Mouse (Mus musculus): ENCODE data around the gene Rnf224.

Gene Rnf224

DNA sequence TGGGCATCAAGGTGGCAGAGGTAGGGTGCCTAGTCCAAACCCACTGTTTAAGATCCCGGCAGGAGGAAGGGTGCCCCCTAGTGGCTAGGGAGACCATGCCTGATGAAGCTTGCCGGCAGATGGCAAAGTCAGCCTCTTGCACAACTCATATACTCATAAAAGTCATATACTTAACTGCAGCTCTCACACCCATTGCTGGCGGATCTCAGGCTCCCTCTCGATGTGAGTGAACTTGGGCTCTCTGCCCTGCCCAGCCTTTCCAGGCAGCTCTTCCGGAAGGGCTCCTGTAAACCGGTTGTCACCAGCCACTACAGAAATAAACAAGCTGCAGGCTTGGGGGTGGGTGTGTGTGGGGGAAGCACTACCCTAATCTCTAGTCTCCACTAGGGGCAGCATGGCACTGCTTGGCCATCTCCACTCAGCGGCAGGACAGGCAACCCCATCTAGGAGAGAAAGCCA, 8.1 kb downstream of the Rnf224 start:
- in situ Hi-C loops (cut with MboI, MseI): no loop called here

DNA sequence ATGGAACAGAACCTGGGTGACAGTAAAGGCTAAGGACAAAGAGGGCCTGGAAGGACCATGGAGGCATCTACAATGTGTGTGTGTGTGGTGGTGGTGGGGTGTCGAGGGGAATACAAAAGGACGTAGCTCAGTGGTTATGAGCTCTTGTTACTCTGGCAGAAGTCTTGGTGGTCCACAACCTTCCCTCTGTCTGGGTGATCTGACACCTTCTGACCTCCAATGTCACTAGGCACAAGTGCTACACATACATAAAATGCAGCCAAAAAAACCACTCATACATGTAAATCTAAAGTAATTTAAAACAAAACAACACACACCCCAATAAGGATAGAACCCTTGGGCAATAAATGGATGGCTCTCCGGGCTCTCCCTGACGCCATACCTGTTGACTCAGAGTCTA, 9.2 kb downstream of the Rnf224 start:
- in situ Hi-C loops (cut with MboI, MseI): no loop called here

DNA sequence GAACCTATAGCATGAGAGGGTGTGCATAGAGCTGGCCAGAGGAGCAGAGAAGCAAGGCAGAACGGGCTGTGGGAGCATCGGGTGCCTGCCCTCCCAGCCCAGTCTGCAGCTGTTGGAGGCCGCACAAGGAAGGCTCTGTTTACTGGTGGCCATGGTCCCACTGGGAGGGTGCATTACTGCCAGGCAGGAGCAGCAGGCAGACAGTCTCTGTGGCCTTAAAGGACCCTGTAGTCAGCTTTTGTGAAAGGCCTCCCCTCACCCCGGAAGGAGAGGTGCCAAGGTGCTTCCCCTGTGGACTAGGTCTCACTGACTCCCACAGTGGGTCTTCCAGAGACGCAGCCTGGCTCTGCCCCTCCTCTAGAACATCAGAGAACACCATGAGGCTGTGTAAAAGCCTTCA, 9.7 kb downstream of the Rnf224 start:
- in situ Hi-C loops (cut with MboI, MseI): no loop called here

- in situ Hi-C loops (cut with MboI, MseI): no loop called here
Measured at GRCm38 (mm10) chr2:25225811-25226379, 10.7 kb downstream of the Rnf224 start.

GRCm38 (mm10) chr2:25224766-25225752, 11.5 kb downstream of the Rnf224 start:
- in situ Hi-C loops (cut with MboI, MseI): loop anchor here in 1 of 2 experiments (5.0 to 25.0 kb wide), 2 partner anchors 32 to 1687 kb away; partner anchors contain the start of genes Med22, Rpl7a, Surf1 and Surf2

GRCm38 (mm10) chr2:25224492-25224765, 12.2 kb downstream of the Rnf224 start, which contains the start of gene Tubb4b:
TSS of gene Tubb4b (minus strand) at chr2:25224702.
- in situ Hi-C loops (cut with MboI, MseI): loop anchor here in 1 of 2 experiments (5.0 to 25.0 kb wide), 2 partner anchors 33 to 1688 kb away; partner anchors contain the start of genes Med22, Rpl7a, Surf1 and Surf2

GRCm38 (mm10) chr2:25223681-25224491, 12.7 kb downstream of the Rnf224 start:
- in situ Hi-C loops (cut with MboI, MseI): loop anchor here in 1 of 2 experiments (5.0 to 25.0 kb wide), 2 partner anchors 33 to 1688 kb away; partner anchors contain the start of genes Med22, Rpl7a, Surf1 and Surf2

DNA sequence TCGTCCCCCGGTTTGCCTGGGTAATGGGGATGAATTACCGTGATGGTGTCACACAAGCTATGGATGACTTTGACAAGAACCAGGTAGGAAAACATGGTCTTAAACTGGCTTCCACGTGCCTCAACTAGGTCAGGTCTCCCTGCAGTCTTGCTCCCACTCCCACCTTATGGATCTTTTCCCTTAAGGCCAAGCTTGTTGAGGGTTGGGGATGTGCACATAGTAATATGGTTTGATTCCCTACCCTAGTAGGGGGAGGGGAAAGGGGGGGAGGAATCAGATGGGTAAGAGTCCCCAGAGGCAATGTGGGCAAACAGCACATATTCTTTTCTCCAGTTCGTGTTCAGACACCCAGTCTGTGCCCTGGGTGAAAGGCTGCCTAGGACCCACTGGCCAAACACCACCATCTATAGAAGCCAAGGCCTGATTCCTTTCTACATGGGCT, 15.2 kb downstream of the Rnf224 start:
- in situ Hi-C loops (cut with MboI, MseI): loop anchor here in 1 of 2 experiments (5.0 to 25.0 kb wide), 2 partner anchors 36 to 1691 kb away; partner anchors contain the start of genes Med22, Rpl7a, Surf1 and Surf2

DNA sequence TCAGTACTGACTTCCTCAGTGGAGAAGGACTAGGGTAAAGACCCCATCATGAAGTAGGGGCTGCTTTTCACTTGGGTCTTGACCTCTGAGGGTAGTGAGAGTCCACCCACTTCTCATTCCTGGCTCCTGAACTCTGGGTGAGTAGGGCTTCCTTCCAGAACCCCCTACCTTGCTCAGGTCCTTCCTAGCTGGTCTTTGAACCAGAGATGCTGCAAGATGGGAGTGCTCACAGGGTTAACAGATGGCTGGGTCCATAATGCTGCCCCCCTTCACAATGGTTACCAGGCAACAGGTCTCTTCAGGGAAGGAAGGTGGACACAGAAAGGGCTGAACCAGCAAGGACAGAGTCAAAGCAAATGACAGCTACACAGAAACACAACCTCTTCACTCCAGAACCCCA, 18.1 kb downstream of the Rnf224 start, which contains the start of gene Fam166a:
Gene Fam166a, plus strand, starts transcription at position 301 of the 400 bp plus-strand sequence.
- in situ Hi-C loops (cut with MboI, MseI): loop anchor here in 1 of 2 experiments (25.0 kb wide), 1 partner anchor 1694 kb away; the partner anchor contains the start of genes Med22, Rpl7a, Surf1 and Surf2

- in situ Hi-C loops (cut with MboI, MseI): loop anchor here in 1 of 2 experiments (25.0 kb wide), 1 partner anchor 1695 kb away; the partner anchor contains the start of genes Med22, Rpl7a, Surf1 and Surf2
Measured at GRCm38 (mm10) chr2:25217666-25218065, 18.9 kb downstream of the Rnf224 start.

DNA sequence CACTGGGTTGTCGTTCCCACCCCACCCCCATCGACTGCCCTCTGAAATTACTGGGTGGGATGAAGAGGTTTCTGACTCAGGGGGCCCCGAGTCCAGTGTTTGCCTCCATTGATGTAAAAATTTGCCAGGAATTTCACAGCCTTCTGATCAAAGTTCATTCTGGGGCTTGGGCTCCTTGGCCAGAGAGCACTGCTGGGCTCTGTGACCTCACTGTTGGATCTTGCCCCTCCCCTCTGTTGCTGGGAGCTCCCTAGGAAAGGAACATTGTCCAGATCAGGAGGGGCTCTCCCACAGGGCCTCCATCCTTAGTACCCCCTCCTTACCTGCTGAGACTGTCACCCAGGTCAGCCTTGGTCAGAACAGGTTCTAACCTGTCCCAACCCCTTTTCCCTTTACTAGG, 22.1 kb downstream of the Rnf224 start, which contains the start of gene Stpg3:
Gene Stpg3, minus strand, starts transcription at position 194 of the 400 bp plus-strand sequence.
- in situ Hi-C loops (cut with MboI, MseI): loop anchor here in 1 of 2 experiments (25.0 kb wide), 1 partner anchor 1698 kb away; the partner anchor contains the start of genes Med22, Rpl7a, Surf1 and Surf2

DNA sequence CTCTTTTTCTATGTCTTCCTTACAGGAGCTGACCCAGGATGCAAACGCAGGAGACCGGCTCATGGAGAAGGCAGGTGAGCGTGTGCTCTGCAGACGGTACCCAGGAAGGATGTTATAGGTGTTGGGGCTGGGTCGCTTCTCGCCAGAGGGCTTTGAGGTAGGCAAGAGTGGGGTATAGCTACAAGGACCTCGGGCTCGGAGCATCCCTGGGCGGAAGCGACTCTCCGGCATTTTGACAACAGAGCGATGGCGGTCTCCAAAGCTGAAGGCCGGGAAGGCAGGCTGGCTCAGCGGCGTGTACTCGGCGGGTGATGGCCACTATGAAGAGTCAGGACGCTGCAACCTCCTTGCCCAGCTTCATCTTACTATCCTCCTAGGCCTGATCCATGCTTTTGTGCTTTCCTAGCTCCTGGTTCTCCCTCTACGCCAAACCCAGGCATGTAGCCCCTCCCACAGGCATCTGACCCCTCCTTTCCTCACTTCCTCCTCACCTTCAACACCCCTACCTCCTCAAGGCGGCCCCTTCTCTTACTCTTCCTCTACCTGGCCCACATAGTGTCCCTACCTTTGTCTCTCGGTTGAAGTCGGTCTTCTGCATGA, 23.2 kb downstream of the Rnf224 start:
- in situ Hi-C loops (cut with MboI, MseI): loop anchor here in 1 of 2 experiments (25.0 kb wide), 1 partner anchor 1699 kb away; the partner anchor contains the start of genes Med22, Rpl7a, Surf1 and Surf2

GRCm38 (mm10) chr2:25211121-25211670, 25.4 kb downstream of the Rnf224 start, which contains the start of gene Nelfb:
TSS of gene Nelfb (minus strand) at chr2:25211489.
- in situ Hi-C loops (cut with MboI, MseI): loop anchor here in 1 of 2 experiments (25.0 kb wide), 1 partner anchor 1701 kb away; the partner anchor contains the start of genes Med22, Rpl7a, Surf1 and Surf2

DNA sequence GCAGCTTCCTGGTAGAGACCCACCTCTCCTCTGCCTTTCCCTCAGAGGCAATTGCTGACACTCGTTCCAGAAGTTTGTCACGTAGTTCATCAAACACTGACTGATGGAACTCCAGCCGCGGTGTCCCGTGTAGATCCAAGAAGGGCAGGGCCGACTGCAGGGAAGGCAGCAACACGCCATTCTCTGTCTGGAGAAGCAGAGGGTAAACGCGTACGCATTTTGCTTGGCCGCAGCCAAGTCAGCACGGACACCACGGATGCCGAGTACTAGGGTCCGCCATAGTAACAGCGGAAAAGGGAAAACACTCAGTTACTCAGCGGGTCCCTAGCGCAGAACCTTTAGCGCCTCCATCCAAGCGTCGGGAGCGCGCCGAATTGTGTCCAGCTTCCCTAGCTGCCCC, 25.9 kb downstream of the Rnf224 start:
- in situ Hi-C loops (cut with MboI, MseI): loop anchor here in 1 of 2 experiments (25.0 kb wide), 1 partner anchor 1702 kb away; the partner anchor contains the start of genes Med22, Rpl7a, Surf1 and Surf2

DNA sequence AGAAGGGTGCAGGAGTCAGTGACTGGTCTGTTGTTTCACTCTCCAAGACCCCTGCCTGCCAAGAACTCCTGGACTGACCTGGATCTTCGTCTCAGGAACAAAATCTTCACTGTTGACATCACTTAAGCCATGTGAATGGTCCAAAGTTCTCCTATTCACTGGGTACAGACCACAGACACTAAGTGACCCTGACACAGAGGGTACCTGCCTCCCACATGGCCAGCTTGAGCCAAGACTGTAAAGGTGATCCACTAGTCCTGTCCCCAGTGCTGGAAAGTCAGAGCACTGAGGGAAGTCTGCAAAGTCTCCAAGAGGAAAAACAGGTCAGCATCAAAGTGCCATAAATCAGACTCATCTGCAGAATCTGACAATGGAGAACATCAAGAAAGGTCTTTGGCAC, 29.0 kb downstream of the Rnf224 start:
- in situ Hi-C loops (cut with MboI, MseI): loop anchor here in 1 of 2 experiments (25.0 kb wide), 1 partner anchor 1705 kb away; the partner anchor contains the start of genes Med22, Rpl7a, Surf1 and Surf2

GRCm38 (mm10) chr2:25203631-25204214, 32.9 kb downstream of the Rnf224 start:
- in situ Hi-C loops (cut with MboI, MseI): loop anchor here in 1 of 2 experiments (25.0 kb wide), 1 partner anchor 1709 kb away; the partner anchor contains the start of genes Med22, Rpl7a, Surf1 and Surf2

- in situ Hi-C loops (cut with MboI, MseI): loop anchor here in 1 of 2 experiments (25.0 kb wide), 1 partner anchor 1712 kb away; the partner anchor contains the start of genes Med22, Rpl7a, Surf1 and Surf2
Measured at GRCm38 (mm10) chr2:25200631-25201030, 36.0 kb downstream of the Rnf224 start.

DNA sequence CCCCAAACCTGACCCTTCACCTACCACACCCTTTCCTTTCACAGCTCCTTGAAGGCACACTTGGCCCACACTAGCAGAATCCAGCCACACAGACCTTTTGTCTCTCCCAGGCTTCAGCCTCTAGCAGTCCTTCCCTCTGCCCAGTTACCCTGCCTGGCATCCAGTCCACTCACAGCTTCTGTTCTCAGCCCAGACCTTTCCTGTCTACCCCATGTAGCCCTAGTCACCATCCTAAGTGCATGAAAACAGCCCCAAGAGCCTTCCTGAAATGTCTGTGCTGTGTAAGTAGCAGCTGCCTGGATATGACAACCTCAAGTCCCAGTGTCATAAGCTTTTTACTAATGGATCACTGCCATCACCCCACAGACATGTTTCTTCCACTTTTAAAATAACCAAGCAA, 38.6 kb downstream of the Rnf224 start:
- in situ Hi-C loops (cut with MboI, MseI): no loop called here

DNA sequence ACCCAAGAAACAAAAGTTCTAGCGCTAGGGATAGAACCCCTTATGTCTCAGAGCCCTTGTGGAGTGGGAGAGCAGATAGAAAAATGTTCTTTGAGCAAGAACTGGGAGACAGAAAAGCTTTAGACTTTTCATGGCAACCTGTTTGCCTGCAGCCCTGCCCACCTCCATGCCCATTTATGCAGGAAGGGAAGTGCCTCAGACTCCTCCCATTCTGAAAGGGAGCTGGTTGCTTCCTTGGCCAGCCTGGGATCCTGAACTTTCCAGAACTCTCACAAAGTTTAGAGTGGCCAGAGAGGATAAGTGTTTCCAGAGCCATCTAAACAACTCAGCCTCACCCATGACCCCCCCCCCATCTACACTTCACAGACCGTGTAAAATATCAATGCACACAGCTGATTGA, 39.4 kb downstream of the Rnf224 start:
- in situ Hi-C loops (cut with MboI, MseI): no loop called here

Data from T-helper 17 cell (primary cell).